Mouse (Mus musculus): ENCODE data around the gene Slc17a5. TPM values are rescaled to one million over a fixed set of nuclear protein-coding genes. Genes with fewer than 3 reads are reported as not detected.

The Slc17a5 gene
- total RNA-seq, 2 experiments from 2014 or later: 18.8 to 20.7 TPM

DNA sequence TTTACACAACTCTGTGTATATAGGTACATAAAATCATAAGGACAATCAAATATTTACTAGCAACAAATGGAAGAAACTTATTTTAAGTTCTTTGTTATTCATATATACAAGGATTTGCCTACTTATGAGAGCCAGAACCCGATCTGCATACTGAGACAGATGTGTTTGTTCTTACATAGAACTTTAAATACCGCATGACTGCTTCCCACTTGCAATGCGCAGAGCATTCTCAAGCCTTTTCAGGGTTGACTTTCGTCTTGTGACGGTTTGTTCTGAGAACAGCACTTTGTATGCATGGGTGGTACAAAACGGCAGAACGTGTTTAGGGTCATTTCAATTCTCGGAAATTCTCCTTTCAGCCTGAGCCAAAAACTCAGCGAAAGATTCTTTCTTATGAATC is 17.9 kb downstream of the Slc17a5 start:
- no peak for DNase-seq (ENCODE audit: extremely low spot score in 1 of 2, low spot score in 1 of 2)

DNA sequence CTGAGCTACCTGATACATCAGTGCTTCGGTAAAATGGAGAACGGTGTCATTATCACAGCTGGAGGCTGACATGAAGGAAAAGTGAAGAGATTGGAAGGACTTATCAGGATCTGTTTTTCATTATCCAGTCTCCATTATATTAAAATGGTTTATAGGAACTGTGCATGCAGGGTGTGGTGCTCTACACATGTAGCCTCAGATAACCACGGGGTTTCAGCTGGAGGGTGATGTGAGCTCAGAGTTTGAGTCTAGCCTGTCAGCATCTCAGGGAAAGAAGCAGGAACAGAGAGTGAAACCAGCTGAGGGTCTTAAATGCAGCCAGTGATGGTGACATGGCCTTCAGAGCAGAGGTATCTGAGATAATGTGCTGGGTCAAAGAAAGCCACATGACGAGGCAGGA is 28.4 kb downstream of the Slc17a5 start:
- no peak for DNase-seq (ENCODE audit: extremely low spot score in 1 of 2, low spot score in 1 of 2)

DNA sequence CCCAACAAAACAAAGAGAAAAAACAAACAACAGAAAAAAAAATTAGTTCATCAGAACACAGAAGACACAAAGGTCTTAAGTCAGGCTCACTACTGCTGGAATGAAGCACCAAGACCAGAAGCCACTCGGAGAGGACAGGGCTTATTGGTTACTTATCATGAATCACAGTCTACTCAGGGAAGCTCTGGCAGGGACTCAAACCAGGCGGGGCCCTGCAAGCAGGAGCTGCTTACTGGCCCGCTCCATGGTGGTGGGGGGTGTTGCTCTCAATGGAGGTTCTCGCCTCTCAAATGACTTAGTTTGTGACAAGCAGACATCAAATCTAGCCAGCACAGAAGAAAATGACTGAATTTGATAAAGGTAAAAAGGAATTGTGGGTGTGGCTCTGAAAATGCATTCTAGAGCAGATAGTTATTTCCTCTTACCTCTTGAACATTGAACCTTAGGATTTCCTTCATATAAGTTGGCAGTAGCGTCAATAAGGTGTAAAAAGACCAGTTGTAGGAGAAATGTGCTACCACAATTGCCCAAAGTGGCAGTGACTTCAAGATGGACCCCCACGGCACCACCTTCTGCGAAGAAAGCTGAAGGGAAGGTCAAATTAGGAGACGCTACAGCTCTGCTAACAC is 29.1 kb downstream of the Slc17a5 start:
- DNase-seq (ENCODE audit: extremely low spot score in 1 of 2, low spot score in 1 of 2): no peak

DNA sequence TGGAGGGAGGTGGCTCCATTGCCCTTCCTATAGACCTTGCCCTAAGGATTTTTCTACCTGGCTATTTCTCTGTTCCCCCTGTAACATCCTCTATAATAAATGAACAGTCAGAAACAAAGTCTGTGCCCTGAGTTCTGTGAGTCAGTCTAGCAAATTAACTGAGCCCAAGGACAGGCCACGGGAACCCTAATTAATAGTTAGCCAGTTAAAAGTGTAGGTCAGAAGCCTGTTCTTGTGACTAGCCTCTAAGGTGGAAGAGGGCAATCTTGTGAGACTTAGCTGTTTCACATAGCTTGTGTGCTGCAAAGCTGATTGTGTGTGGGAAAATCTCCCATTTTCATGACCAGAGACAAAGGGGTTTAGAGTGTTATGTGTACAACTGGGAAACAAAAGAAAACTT is 30.8 kb downstream of the Slc17a5 start:
- no peak for DNase-seq (ENCODE audit: extremely low spot score in 1 of 2, low spot score in 1 of 2)

- peak; percentile 74 to 98 for DNase-seq (ENCODE audit: extremely low spot score in 1 of 2, low spot score in 1 of 2)
Measured at GRCm38 (mm10) chr9:78552984-78553383, 34.9 kb downstream of the Slc17a5 start.

DNA sequence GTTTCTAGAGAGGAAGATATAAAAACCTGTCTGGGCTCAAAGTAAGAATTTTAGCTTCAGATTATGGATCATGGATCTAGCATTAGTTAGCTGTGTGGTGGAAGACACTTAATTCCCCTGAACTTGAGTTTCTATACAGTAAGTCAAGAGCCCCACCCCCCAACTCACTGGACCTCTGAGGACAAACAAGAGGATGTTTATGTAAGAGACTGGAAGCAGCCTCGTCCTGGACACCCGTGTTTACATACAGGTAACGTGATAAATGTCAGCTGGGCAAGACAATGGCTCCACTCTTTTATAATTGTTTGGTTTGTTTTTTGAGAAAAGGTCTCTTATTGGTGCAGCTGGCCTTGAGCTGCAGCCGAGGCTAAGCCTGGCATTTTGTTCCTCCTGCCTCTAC is 36.1 kb downstream of the Slc17a5 start:
- no peak for DNase-seq (ENCODE audit: extremely low spot score in 1 of 2, low spot score in 1 of 2)

GRCm38 (mm10) chr9:78547742-78548141 is 40.1 kb downstream of the Slc17a5 start:
- no peak for DNase-seq (ENCODE audit: extremely low spot score in 1 of 2, low spot score in 1 of 2)

GRCm38 (mm10) chr9:78546944-78547343 is 40.9 kb downstream of the Slc17a5 start:
- no peak for DNase-seq (ENCODE audit: extremely low spot score in 1 of 2, low spot score in 1 of 2)

GRCm38 (mm10) chr9:78541758-78542157 is 46.1 kb downstream of the Slc17a5 start:
- DNase-seq (ENCODE audit: extremely low spot score in 1 of 2, low spot score in 1 of 2): no peak

DNA sequence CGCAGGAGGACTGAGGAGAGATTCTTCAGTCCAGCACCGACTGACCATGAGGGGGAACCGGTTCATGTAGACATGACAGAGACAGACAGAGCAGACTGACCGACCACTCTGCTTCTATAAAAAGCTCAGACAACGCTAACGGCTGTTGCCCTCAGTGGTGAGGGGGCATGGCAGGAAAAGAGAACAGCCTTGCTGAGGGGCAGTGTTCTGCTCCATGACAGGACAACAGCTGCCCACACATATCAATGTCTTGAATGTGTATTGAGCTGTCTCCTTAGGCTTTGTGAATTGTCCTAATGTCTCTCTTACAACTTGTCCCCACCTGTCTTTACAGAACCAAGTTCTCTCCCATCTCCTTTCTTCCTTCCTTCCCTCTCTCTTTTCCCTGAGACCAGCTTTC is 49.4 kb downstream of the Slc17a5 start:
- DNase-seq (ENCODE audit: extremely low spot score in 1 of 2, low spot score in 1 of 2): no peak

GRCm38 (mm10) chr9:78537154-78537873 is 50.5 kb downstream of the Slc17a5 start:
- no peak for DNase-seq (ENCODE audit: extremely low spot score in 1 of 2, low spot score in 1 of 2)

- no peak for DNase-seq (ENCODE audit: extremely low spot score in 1 of 2, low spot score in 1 of 2)
Measured at GRCm38 (mm10) chr9:78534606-78535005, 53.2 kb downstream of the Slc17a5 start.

DNA sequence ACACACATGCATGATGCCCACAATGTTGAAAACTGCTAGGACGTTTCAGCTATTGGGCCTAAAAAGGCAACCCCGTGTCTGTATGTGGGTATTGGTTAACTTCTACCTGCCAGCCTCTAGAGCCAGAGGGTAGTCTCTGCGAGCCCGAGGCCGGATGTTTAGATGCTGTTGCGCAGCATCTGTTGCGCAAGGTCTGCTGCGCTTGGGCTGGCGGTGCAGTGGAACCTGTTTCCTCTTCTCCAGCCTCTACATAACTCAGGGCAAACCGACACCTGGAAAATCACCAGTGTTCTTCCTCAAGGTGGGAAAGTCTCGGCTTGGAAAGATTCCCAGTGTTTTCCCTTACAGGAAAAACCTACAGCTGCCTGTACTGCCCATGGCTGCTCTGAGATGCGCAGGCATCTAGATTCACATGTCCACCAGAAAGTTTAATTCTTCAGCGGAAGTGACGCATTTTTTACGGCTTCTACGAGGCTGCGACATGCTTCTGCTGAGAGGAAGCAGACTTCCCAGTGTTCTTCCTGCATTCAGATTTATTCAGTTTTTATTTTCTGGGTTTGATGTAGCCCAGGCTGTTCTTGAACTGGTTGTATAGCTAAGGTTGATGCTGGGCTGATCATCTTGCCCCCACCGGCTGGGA is 54.4 kb downstream of the Slc17a5 start:
- no peak for DNase-seq (ENCODE audit: extremely low spot score in 1 of 2, low spot score in 1 of 2)

DNA sequence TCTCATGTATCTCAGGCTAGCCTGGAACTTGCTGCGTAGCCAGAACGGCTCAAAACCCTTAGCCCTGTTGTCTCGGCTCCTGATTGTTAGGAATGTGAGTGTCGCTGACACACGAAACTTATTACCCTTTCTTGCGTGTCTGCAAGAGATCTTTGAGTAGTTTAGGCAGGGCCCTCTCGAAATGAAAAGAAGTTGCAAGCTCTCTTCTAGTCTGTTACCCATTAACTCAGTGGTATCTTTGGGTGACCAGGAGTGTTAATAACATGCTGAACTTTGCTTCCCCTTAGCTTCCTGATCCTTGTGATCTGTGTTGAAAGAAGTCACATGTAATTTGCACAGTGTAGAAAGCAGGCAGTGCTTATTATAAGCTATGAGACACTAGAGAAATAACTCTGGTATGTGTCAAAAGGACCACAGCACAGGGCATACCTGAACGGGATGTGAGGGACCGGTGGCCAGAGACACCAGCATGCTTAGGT is 55.5 kb downstream of the Slc17a5 start:
- DNase-seq (ENCODE audit: extremely low spot score in 1 of 2, low spot score in 1 of 2): no peak

DNA sequence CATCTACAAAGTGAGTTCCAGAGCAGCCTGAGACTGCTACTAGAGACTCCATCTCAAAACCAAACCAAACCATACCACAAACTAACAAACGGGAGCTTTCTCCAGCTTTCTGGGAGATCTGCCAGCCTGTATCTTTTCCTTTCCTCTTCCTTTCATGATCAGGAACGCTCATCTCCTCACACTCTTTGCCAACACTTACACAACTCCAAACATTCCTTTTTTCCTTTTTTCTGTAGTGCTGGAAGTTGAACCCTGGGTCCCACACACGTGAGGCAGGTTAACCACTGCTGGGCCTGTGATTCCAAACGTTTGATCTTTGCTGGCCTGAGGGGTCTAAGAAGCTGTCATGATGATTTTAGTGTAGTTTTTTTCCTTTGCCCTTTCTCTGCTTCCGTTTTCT is 56.0 kb downstream of the Slc17a5 start:
- DNase-seq (ENCODE audit: extremely low spot score in 1 of 2, low spot score in 1 of 2): no peak

DNA sequence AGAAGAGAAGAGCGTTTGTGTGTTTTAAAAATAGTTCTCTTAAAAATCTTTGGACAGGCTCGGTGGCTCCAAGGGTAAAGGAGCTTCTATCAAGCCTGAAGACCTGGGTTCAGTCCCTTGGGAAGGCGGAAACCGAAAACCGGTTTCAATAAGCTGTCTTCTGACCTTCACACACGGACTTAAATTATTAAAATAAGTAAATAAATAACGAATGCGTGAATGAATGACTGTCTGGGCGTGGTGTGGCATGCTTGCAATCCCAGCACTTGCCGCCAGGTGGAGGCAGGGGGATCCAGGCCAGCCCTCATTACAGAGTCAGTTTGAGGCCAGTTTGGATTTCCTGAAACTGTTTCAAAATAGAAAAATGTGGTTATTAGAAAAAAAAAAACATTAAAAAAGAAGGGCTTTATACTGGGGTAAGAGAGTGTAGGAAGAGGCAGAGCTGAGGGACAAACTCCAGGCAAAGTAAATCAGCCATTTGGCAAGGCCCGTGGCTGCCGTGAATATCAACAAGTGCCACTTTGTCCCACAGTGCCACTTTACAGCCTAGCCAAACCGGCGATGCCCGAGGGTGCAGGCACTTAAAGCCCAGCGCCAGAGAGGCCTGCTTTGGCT is 60.0 kb downstream of the Slc17a5 start:
- DNase-seq (ENCODE audit: extremely low spot score in 1 of 2, low spot score in 1 of 2): peak; percentile 71 to 91

- peak in 1 of 2 experiments; percentile 58 for DNase-seq (ENCODE audit: extremely low spot score in 1 of 2, low spot score in 1 of 2)
Measured at GRCm38 (mm10) chr9:78527301-78527761, 60.5 kb downstream of the Slc17a5 start.

DNA sequence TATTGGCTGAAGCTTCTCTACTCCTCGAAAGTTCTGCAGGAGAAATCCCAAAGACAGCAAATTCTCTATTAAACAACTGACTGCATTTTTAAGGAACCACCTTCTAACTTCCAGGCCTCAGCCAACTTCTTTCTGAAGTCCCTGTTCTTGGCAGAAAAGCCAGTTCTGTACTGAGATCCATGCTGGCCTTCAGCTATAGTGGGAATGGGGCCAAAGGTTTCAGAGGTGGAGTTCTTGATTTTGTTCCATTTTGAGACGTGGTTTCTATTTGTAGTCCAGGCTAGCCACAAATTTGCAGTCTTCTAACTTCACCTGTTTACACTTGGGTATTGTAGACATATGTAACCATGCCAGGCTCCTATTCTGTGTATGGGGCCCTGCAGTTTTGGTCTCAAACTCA is 61.6 kb downstream of the Slc17a5 start:
- DNase-seq (ENCODE audit: extremely low spot score in 1 of 2, low spot score in 1 of 2): no peak

- DNase-seq (ENCODE audit: extremely low spot score in 1 of 2, low spot score in 1 of 2): no peak
Measured at GRCm38 (mm10) chr9:78525451-78526135, 62.2 kb downstream of the Slc17a5 start.

- DNase-seq (ENCODE audit: extremely low spot score in 1 of 2, low spot score in 1 of 2): peak in 1 of 2 experiments; percentile 20
Measured at GRCm38 (mm10) chr9:78521689-78522088, 66.2 kb downstream of the Slc17a5 start.
